Mouse (Mus musculus): ENCODE measurements around the gene Slc43a2.

- no peak for TF ChIP-seq CTCF (IDR thresholded peaks at IDR 0.05; ENCODE audit: borderline replicate concordance, insufficient read depth, low read depth, low read length)
- no peak for TF ChIP-seq POLR2A (IDR thresholded peaks at IDR 0.05; ENCODE audit: borderline replicate concordance, insufficient read depth, low read length)
These were observed 21.5 kb upstream of the Slc43a2 start, which contains the start of gene Rilp for GRCm38 (mm10) chr11:75509741-75510626.
